Mouse (Mus musculus) liver, postnatal 0 days (tissue): ENCODE results near the gene Oprm1. TPM values are rescaled to one million over a fixed set of nuclear protein-coding genes. Genes with fewer than 3 reads are reported as not detected.

Experiments
- ATAC-seq: fragments of 200-750 bp; cut with Nextera tagmentation; 2 replicates; pipeline ENCODE4 v1.8.0; 2017; ENCODE audit warnings: mild to moderate bottlenecking, moderate library complexity
- DNase-seq: peaks from one replicate; pipeline ENCODE4 v3.0.0-alpha.2; 2016
- H3K27ac ChIP-seq: fragments of 300-500 bp; sonication (generic); 2 replicates; pipeline ENCODE4 v1.5.1; 2014; ENCODE audit warnings: antibody characterized with exemption, moderate library complexity, mild to moderate bottlenecking, low read depth
- H3K27me3 ChIP-seq: fragments of 300-500 bp; sonication (generic); 2 replicates; pipeline ENCODE4 v1.6.1; 2014; ENCODE audit warnings: low read length, control low read depth, mixed read lengths; ENCODE audit not compliant: insufficient read depth
- H3K36me3 ChIP-seq: fragments of 300-500 bp; sonication (generic); replicated peaks from 2 replicates; pipeline ENCODE4 v1.6.1; 2014; ENCODE audit warnings: mild to moderate bottlenecking, control low read depth, low read length, moderate library complexity, mixed read lengths; ENCODE audit not compliant: insufficient read depth
- H3K4me1 ChIP-seq: fragments of 300-500 bp; sonication (generic); 2 replicates; pipeline ENCODE4 v1.6.1; 2014; ENCODE audit warnings: antibody characterized with exemption, mild to moderate bottlenecking, control low read depth; ENCODE audit not compliant: insufficient read depth
- H3K4me2 ChIP-seq: fragments of 300-500 bp; sonication (generic); 2 replicates; pipeline ENCODE4 v1.6.1; 2014; ENCODE audit warnings: low read depth, mild to moderate bottlenecking, low read length, moderate library complexity, mixed read lengths
- H3K4me3 ChIP-seq: fragments of 300-500 bp; sonication (generic); 2 replicates; pipeline ENCODE4 v1.5.1; 2014; ENCODE audit warnings: low read depth, low read length
- H3K9ac ChIP-seq: fragments of 300-500 bp; sonication (generic); replicated peaks from 2 replicates; pipeline ENCODE4 v1.6.1; 2014; ENCODE audit warnings: mild to moderate bottlenecking, moderate library complexity
- H3K9me3 ChIP-seq: fragments of 300-500 bp; sonication (generic); 2 replicates; pipeline ENCODE4 v1.6.1; 2016; ENCODE audit warnings: mild to moderate bottlenecking, control low read depth, low read length, mixed read lengths
- CTCF ChIP-seq: sonication (generic); IDR thresholded peaks from 2 replicates; pipeline ENCODE4 v1.5.1; 2016; ENCODE audit warnings: antibody characterized with exemption, low read depth
- EP300 ChIP-seq: IDR thresholded peaks from 2 replicates; pipeline ENCODE4 v1.6.1; 2016; ENCODE audit warnings: antibody characterized with exemption, low read depth, mild to moderate bottlenecking
- WGBS: fragments of 180-500 bp; shearing (Covaris S2); extraction: QIAGEN DNeasy Blood & Tissue Kit; methylation state at CpG from one replicate; pipeline ENCODE4 v1.1.7; 2014; ENCODE audit not compliant: insufficient replicate concordance; 5-methylcytosine and 5-hydroxymethylcytosine counted together
- polyA plus RNA-seq: library from polyadenylated mRNA; unstranded; fragments of >200 nt; fragmentation: Nextera tagmentation; extraction: Ambion mirVana; gene quantifications from 2 replicates; pipeline ENCODE4 v1.2.1, GENCODE M21; 2015

Gene Oprm1
- polyA plus RNA-seq, 1 experiment from 2014 or later = not detected

- Histone ChIP-seq H3K27ac (no peak overlapping the region), H3K36me3 (no peaks in the 10 kb centered on the region), H3K27me3 (no peaks in the 10 kb centered on the region), H3K4me1 (no peaks in the 10 kb centered on the region), H3K4me3 (no peak overlapping the region), H3K4me2 (no peak overlapping the region), H3K9me3 (no peaks in the 10 kb centered on the region), H3K9ac (no peak overlapping the region)
- TF ChIP-seq EP300 (no peak), CTCF (no peak)
- 36% methylated on average over 1 of the region's 1 CpGs for WGBS
- no peak for ATAC-seq
- no peak for DNase-seq
These were observed 170.6 kb downstream of the Oprm1 start for GRCm38 (mm10) chr10:6928905-6929304.

DNA sequence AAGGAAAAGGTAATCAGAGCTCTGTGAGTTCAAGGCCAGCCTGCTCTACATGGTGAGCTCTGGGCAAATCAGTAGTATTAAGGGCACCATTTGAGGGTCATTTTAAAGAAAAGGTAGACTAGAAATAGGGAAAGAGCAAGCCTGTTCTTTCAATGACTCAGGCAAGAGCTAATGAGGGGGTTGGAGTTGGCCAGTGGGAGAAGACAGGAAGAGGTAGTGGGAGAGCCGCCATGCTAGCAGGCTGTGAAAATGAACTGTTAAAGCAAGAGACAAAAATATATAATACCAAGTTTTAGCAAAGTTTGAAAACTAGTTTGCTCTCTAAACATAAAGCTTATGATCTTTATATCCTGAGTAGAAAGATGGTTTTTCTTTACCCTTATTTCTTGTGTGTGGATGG lies 172.1 kb downstream of the Oprm1 start:
- WGBS = 81% methylated on average over 1 of the region's 1 CpGs
- no peak overlapping the region for H3K4me3 ChIP-seq
- no peaks in the 10 kb centered on the region for H3K9me3 ChIP-seq
- H3K9ac ChIP-seq = no peak overlapping the region
- ATAC-seq = no peak
- no peak overlapping the region for H3K4me2 ChIP-seq
- H3K27me3 ChIP-seq = no peaks in the 10 kb centered on the region
- TF ChIP-seq CTCF (no peak), EP300 (no peak)
- DNase-seq = no peak
- no peaks in the 10 kb centered on the region for H3K4me1 ChIP-seq
- H3K27ac ChIP-seq = no peak overlapping the region
- no peaks in the 10 kb centered on the region for H3K36me3 ChIP-seq

- TF ChIP-seq CTCF = no peak
- TF ChIP-seq EP300 = no peak
- WGBS = 64% methylated on average over 2 of the region's 2 CpGs
- H3K4me2 ChIP-seq = no peak overlapping the region
- H3K9me3 ChIP-seq = no peaks in the 10 kb centered on the region
- H3K27ac ChIP-seq = no peak overlapping the region
- ATAC-seq = no peak
- no peak overlapping the region for H3K9ac ChIP-seq
- no peaks in the 10 kb centered on the region for H3K27me3 ChIP-seq
- H3K36me3 ChIP-seq = no peaks in the 10 kb centered on the region
- H3K4me1 ChIP-seq = no peaks in the 10 kb centered on the region
- H3K4me3 ChIP-seq = no peak overlapping the region
- no peak for DNase-seq
These were observed 172.6 kb downstream of the Oprm1 start for GRCm38 (mm10) chr10:6930889-6931288.

DNA sequence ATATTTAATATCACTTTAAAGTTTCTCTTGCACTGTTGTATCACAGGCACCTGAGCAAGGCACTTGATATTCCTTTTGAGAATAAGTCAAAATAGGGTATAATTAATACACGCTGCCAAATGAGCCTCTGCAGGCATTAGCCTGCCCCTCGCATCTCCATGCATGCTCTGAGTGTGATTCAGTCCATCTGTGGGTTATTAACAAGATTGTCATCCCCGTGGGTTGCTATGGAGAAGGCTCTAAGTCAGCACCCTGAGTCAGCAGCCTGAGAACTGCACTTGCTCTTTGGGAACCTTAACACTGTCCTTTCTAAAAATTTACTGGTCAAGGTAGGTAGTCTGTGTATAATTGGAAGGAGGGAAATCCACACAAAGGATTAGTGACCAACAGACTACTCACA lies 176.5 kb downstream of the Oprm1 start:
- no peak overlapping the region for H3K9ac ChIP-seq
- no peaks in the 10 kb centered on the region for H3K9me3 ChIP-seq
- no peaks in the 10 kb centered on the region for H3K36me3 ChIP-seq
- no peaks in the 10 kb centered on the region for H3K27me3 ChIP-seq
- H3K4me2 ChIP-seq = no peak overlapping the region
- ATAC-seq (no peak), DNase-seq (no peak)
- no peaks in the 10 kb centered on the region for H3K4me1 ChIP-seq
- no peak overlapping the region for H3K4me3 ChIP-seq
- TF ChIP-seq EP300 (no peak), CTCF (no peak)
- no peak overlapping the region for H3K27ac ChIP-seq
- WGBS = 78% methylated on average over 3 of the region's 3 CpGs

DNA sequence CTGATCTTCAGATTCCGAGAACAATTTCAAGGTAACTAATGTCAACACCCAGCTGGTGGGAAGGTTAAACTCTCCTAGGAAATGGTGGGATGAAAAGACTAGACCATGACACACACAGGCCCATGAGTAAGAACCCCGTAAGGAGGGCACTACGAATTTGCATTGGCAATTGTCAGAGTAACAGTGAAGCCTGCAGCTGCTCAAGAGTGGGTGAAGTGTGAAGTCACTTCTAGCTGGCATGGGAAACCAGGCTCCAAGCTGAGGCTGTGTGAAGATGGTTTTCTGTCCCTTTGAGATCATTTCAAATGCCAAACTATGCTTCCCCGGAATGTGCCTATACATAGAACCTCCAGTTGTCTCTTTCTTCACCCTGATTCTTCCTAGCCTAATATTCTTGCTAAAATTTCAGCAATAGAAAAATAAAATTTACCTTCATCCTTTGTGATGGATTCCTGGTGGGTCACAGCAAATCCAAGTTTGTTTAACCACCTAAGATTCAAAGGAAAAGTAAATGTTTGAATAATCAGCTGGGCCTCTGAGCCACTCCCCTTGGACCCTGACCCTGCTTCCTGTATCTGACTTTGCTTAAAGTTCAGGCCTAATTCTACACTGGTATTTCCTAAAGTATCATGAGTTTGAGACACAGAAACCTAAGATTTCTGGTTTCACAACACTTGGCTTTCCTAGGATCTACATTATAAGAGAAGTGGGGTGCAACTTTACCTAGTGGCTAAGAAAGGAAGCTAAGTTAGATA lies 178.5 kb downstream of the Oprm1 start:
- H3K4me3 ChIP-seq = no peak overlapping the region
- 71% methylated on average over 4 of the region's 4 CpGs for WGBS
- H3K9me3 ChIP-seq = no peaks in the 10 kb centered on the region
- ATAC-seq = no peak
- no peak for DNase-seq
- no peaks in the 10 kb centered on the region for H3K27me3 ChIP-seq
- no peaks in the 10 kb centered on the region for H3K4me1 ChIP-seq
- no peaks in the 10 kb centered on the region for H3K36me3 ChIP-seq
- H3K9ac ChIP-seq = no peak overlapping the region
- no peak for TF ChIP-seq EP300
- TF ChIP-seq CTCF = no peak
- H3K4me2 ChIP-seq = no peak overlapping the region
- H3K27ac ChIP-seq = no peak overlapping the region

GRCm38 (mm10) chr10:6953115-6953514 lies 194.8 kb downstream of the Oprm1 start:
- no peak overlapping the region for H3K9ac ChIP-seq
- H3K4me3 ChIP-seq = no peak overlapping the region
- no peak overlapping the region for H3K27ac ChIP-seq
- TF ChIP-seq EP300 (no peak), CTCF (no peak)
- H3K27me3 ChIP-seq = no peaks in the 10 kb centered on the region
- ATAC-seq (no peak), DNase-seq (no peak)
- no peaks in the 10 kb centered on the region for H3K36me3 ChIP-seq
- H3K4me1 ChIP-seq = no peaks in the 10 kb centered on the region
- no peaks in the 10 kb centered on the region for H3K9me3 ChIP-seq
- no peak overlapping the region for H3K4me2 ChIP-seq
- 70% methylated on average over 1 of the region's 1 CpGs for WGBS

DNA sequence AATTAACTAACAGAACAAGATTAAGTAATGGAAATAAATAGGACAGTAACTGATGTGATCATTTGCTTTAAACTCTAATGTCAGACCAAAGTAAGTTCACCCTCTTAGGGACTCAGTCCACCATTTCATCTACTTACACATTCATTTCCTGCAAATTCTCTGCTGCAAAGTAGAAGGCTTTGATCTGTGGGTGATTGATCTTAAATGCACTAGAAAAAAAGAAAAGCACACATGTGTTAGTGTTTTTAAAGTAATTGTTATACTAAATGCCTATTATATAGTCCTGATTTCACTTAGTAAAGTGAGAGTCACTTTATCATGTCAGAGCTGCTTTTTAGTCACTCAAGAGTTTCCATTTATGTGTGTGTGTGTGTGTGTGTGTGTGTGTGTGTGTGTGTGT lies 196.2 kb downstream of the Oprm1 start:
- no peaks in the 10 kb centered on the region for H3K4me1 ChIP-seq
- no peak overlapping the region for H3K4me3 ChIP-seq
- ATAC-seq (no peak), DNase-seq (no peak)
- no peak overlapping the region for H3K9ac ChIP-seq
- H3K4me2 ChIP-seq = no peak overlapping the region
- TF ChIP-seq EP300 = no peak
- no peak for TF ChIP-seq CTCF
- H3K9me3 ChIP-seq = no peaks in the 10 kb centered on the region
- no peaks in the 10 kb centered on the region for H3K36me3 ChIP-seq
- H3K27ac ChIP-seq = no peak overlapping the region
- no peaks in the 10 kb centered on the region for H3K27me3 ChIP-seq
